Mouse (Mus musculus) small intestine, adult 2 months (tissue): Measurements from ENCODE around the gene Nepro.

Experiments
- CTCF ChIP-seq: fragments of 200-500 bp; IDR thresholded peaks from 2 replicates; pipeline ENCODE4 v1.5.1; 2012; ENCODE audit warnings: low read depth, mild to moderate bottlenecking, control low read depth, inconsistent platforms, low read length, moderate library complexity, mixed read lengths; ENCODE audit not compliant: insufficient replicate concordance, insufficient read length; ENCODE audit errors: extremely low read depth
- POLR2A ChIP-seq: fragments of 200-500 bp; IDR thresholded peaks from 2 replicates; pipeline ENCODE4 v1.6.1; 2012; ENCODE audit warnings: low read depth, mild to moderate bottlenecking, control low read depth, inconsistent platforms, low read length, moderate library complexity

GRCm38 (mm10) chr16:44774201-44774600 is 50.1 kb downstream of the Nepro start:
- TF ChIP-seq POLR2A = no peak
- TF ChIP-seq CTCF = no peak
